Mouse (Mus musculus) thymus, adult 2 months (tissue): ENCODE data around the gene Tdrd6. TPM values are rescaled to one million over a fixed set of nuclear protein-coding genes. Genes with fewer than 3 reads are reported as not detected.

ENCODE experiments used
- DNase-seq: peaks from one replicate; pipeline ENCODE4 v3.0.0; 2021
- H3K27ac ChIP-seq: fragments of 200-500 bp; 2 replicates; pipeline ENCODE4 v1.5.1; 2012; ENCODE audit warnings: low read length, control low read depth; ENCODE audit not compliant: control insufficient read depth, insufficient read depth
- H3K27me3 ChIP-seq: fragments of 200-500 bp; 2 replicates; pipeline ENCODE4 v1.6.1; 2012; ENCODE audit warnings: mild to moderate bottlenecking, low read length, moderate library complexity, mixed read lengths; ENCODE audit not compliant: control insufficient read depth, insufficient read depth
- H3K36me3 ChIP-seq: fragments of 200-500 bp; 2 replicates; pipeline ENCODE4 v1.6.1; 2012; ENCODE audit warnings: mild to moderate bottlenecking, low read length, moderate library complexity; ENCODE audit not compliant: control insufficient read depth, insufficient read depth
- H3K4me1 ChIP-seq: fragments of 200-500 bp; replicated peaks from 2 replicates; pipeline ENCODE4 v1.6.1; 2012; ENCODE audit warnings: low read length; ENCODE audit not compliant: control insufficient read depth, insufficient read depth
- H3K4me3 ChIP-seq: fragments of 200-500 bp; 2 replicates; pipeline ENCODE4 v1.5.1; 2012; ENCODE audit warnings: mild to moderate bottlenecking, low read length, control low read depth, moderate library complexity; ENCODE audit not compliant: control insufficient read depth, insufficient read depth
- CTCF ChIP-seq: fragments of 200-500 bp; IDR thresholded peaks from 2 replicates; pipeline ENCODE4 v1.5.1; 2012; ENCODE audit warnings: mild to moderate bottlenecking, control low read depth, low read length, moderate library complexity, borderline replicate concordance; ENCODE audit not compliant: control insufficient read depth, poor library complexity, insufficient read depth; ENCODE audit errors: extremely low read depth
- POLR2A ChIP-seq: fragments of 200-500 bp; IDR thresholded peaks from 2 replicates; pipeline ENCODE4 v1.6.1; 2012; ENCODE audit warnings: mild to moderate bottlenecking, low read length, control low read depth, moderate library complexity; ENCODE audit not compliant: control insufficient read depth, poor library complexity, insufficient read depth; ENCODE audit errors: extremely low read depth
- WGBS: fragments of 180-500 bp; shearing (Covaris S2); methylation state at CpG from one replicate; pipeline ENCODE4 v1.1.7; 2018; 5-methylcytosine and 5-hydroxymethylcytosine counted together
- polyA plus RNA-seq: library from polyadenylated mRNA; depleted of rRNA; stranded (reverse); fragments of >200 nt; gene quantifications from 2 replicates; pipeline ENCODE4 v1.2.3, GENCODE M21; 2012

The Tdrd6 gene
- polyA plus RNA-seq, 1 experiment: 0.01 TPM

DNA sequence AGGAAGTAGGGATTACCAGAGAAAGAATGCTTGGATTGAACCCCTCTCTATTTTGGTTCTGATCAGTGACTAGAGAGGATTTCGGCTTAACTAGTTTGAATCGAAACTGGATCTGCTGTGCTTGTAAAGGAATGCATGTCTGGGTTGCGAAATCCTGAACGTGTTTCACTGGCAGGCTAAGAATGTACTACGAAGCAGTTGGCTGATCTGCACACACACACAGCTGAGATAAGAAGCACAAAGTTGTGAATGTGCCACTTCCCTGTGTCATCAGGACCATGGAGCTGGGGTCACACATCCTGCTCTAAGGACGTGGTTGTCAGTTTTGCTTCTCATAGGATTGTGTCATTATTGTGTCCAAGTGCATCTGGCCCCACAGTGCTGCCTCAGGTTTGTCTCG is 14.3 kb upstream of the Tdrd6 start:
- no peak overlapping the region for H3K27ac ChIP-seq

DNA sequence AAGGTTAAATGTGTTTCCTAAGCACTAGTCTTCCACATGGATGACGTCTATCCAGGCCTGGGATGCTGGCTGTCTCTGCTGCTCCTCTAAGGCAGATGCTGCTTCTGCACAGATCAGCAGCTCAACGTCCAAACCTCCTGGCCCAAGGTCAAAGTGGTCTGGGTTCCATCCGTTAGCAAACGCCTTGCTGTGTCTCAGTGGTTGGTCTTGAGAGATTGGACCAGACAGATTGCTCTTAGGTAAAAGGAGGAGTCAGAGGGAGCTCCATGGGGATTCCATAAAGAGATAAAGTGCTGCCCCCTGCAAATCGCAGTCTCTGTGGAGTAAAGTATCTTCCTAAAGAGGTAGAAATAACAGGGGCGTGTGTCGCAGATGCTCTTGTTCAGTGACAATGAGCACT is 13.1 kb upstream of the Tdrd6 start:
- no peaks in the 10 kb centered on the region for H3K27me3 ChIP-seq
- TF ChIP-seq CTCF (no peak), POLR2A (no peak)
- H3K4me1 ChIP-seq: peaks cover 14% of the 10 kb centered on the region
- H3K4me3 ChIP-seq: no peak overlapping the region
- no peak for DNase-seq
- no peak overlapping the region for H3K27ac ChIP-seq
- 96% methylated on average over 7 of the region's 7 CpGs for WGBS
- H3K36me3 ChIP-seq: no peaks in the 10 kb centered on the region

More for the DNA sequence above, 14.3 kb upstream of the Tdrd6 start:
- WGBS: 83% methylated on average over 7 of the region's 7 CpGs
- no peak for DNase-seq
- Histone ChIP-seq H3K4me3 (no peak overlapping the region), H3K36me3 (no peaks in the 10 kb centered on the region), H3K27me3 (no peaks in the 10 kb centered on the region), H3K4me1 (peaks cover 14% of the 10 kb centered on the region)
- TF ChIP-seq POLR2A: no peak
- no peak for TF ChIP-seq CTCF

- WGBS: 76% methylated on average over 1 of the region's 1 CpGs
Measured at GRCm38 (mm10) chr17:43640825-43641224, 10.7 kb upstream of the Tdrd6 start.

GRCm38 (mm10) chr17:43637146-43637545 is 7.0 kb upstream of the Tdrd6 start:
- Histone ChIP-seq H3K4me1 (no peaks in the 10 kb centered on the region), H3K27ac (no peak overlapping the region), H3K36me3 (no peaks in the 10 kb centered on the region), H3K4me3 (no peak overlapping the region), H3K27me3 (no peaks in the 10 kb centered on the region)
- WGBS: 97% methylated on average over 4 of the region's 4 CpGs
- DNase-seq: no peak
- TF ChIP-seq POLR2A (no peak), CTCF (no peak)

More at GRCm38 (mm10) chr17:43640825-43641224, 10.7 kb upstream of the Tdrd6 start:
- Histone ChIP-seq H3K27me3 (no peaks in the 10 kb centered on the region), H3K4me1 (peaks cover 12% of the 10 kb centered on the region), H3K27ac (no peak overlapping the region), H3K4me3 (no peak overlapping the region), H3K36me3 (no peaks in the 10 kb centered on the region)
- DNase-seq: no peak
- no peak for TF ChIP-seq CTCF
- no peak for TF ChIP-seq POLR2A

DNA sequence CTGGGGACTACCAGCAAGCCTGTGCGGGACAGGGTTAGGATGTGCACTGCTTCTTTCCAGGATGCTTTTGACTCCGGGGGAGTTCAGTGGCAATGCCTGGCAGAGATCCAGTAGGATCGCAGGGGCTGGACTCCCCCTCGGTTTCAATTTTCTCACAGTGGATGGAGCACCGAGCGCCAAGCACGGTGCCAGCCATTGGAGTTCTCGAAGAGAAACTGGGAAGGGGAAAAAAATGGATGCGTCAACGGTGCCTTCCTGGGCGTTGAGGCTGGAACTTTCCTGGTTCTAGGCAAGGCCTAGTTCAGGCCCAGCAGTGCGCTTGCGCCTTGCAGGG is 295 bp upstream of the Tdrd6 start:
- no peak overlapping the region for H3K4me3 ChIP-seq
- no peak for TF ChIP-seq CTCF
- H3K4me1 ChIP-seq: no peaks in the 10 kb centered on the region
- H3K27me3 ChIP-seq: peaks cover 10% of the 10 kb centered on the region; the same call in 1 of the 2 replicates
- 77% methylated on average over 13 of the region's 13 CpGs for WGBS
- H3K27ac ChIP-seq: no peak overlapping the region
- DNase-seq: no peak
- no peaks in the 10 kb centered on the region for H3K36me3 ChIP-seq

DNA sequence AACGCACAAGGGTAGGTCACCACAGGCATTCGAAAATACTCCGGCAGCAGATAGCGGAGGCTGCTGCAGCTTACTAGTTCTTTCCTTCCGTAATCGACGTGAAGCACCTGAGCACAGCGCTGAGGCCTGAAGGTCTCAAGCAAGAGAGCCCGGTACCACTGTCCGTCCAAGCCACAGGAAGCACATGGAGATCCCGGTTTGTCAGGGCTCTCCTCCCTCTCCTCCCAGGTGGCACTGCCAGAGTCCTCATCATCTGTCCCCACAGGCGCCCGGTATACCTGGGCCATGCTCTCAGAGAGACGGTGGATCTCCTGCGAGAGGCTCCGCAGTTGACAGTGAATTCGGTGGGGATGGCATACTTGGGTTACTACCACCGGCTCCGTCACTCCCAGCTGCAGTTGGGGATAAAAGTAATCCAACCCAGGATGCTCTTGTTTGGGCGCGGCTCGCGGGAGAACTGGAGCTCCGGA is 1.0 kb downstream of the Tdrd6 start:
- Histone ChIP-seq H3K27ac (no peak overlapping the region), H3K4me1 (no peaks in the 10 kb centered on the region), H3K27me3 (peaks cover 10% of the 10 kb centered on the region; the same call in 1 of the 2 replicates), H3K36me3 (no peaks in the 10 kb centered on the region), H3K4me3 (no peak overlapping the region)
- 31% methylated on average over 24 of the region's 24 CpGs for WGBS
- no peak for DNase-seq
- TF ChIP-seq CTCF (no peak), POLR2A (no peak)

GRCm38 (mm10) chr17:43628246-43628645 is 1.9 kb downstream of the Tdrd6 start:
- WGBS: 96% methylated on average over 10 of the region's 10 CpGs
- H3K4me3 ChIP-seq: no peak overlapping the region

More at GRCm38 (mm10) chr17:43628246-43628645, 1.9 kb downstream of the Tdrd6 start:
- H3K4me1 ChIP-seq: no peaks in the 10 kb centered on the region
- H3K27ac ChIP-seq: no peak overlapping the region
- H3K27me3 ChIP-seq: peaks cover 10% of the 10 kb centered on the region; the same call in 1 of the 2 replicates
- TF ChIP-seq POLR2A: no peak
- no peak for TF ChIP-seq CTCF
- no peak for DNase-seq
- no peaks in the 10 kb centered on the region for H3K36me3 ChIP-seq
